Comparison of ENCODE assay signal across 13 mouse cellular contexts in the genomic region with DNA sequence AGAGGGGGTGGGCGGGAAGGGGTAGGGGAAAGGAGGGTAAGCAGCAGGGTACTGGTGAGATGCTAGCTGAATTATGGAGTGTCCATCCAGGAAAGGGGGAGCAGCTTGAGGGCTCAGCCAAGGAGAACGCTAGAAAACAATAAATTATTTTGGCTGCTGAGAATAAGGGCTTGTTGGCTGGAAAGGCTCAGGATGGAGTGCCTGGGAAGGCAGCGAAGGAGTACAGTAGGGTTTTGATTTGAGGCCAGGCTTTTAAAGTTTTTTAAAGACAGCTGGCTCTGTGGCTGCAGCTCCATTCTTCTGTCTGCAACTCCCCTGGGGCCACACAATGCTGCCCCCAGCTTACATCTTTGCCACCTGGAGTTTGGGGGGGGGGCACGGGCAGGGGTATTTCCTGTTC. TPM values are rescaled to one million over a fixed set of nuclear protein-coding genes. Genes with fewer than 3 reads are reported as not detected.
A peak's percentile ranks its signal among the peaks of the same experiment; 100 is the strongest.
DNase-seq lines count a peak whose midpoint lies in the region; ATAC-seq and TF ChIP-seq lines count a peak whose summit lies in the region.
"Had no signal": no experiment of that assay in that cellular context is flagged by ENCODE, and none has a peak within 500 bp of the region (broad histone marks: within the 10 kb centered on the region; RNA-seq: fewer than 3 reads in every experiment).

No protein-coding gene starts in this region.

- no peaks in the 10 kb centered on the region for H3K27me3 ChIP-seq in forebrain, postnatal 0 days (ENCODE audit: insufficient read depth, low read length)
- no peaks in the 10 kb centered on the region for H3K27me3 ChIP-seq in forebrain, embryonic 12.5 days
- no peaks in the 10 kb centered on the region for H3K27me3 ChIP-seq in midbrain, embryonic 10.5 days (ENCODE audit: low read depth, poor library complexity, severe bottlenecking)
- H3K27me3 ChIP-seq in midbrain, embryonic 11.5 days (ENCODE audit: control insufficient read depth, insufficient read depth, low read length) = no peaks in the 10 kb centered on the region
- H3K27me3 ChIP-seq in limb, embryonic 12.5 days = no peaks in the 10 kb centered on the region
- H3K27me3 ChIP-seq in neural tube, embryonic 15.5 days (replicated peaks) = no peaks in the 10 kb centered on the region
- H3K27me3 ChIP-seq: liver, embryonic 12.5 days had no signal

- H3K9me3 ChIP-seq in forebrain, postnatal 0 days (ENCODE audit: low read length) = no peaks in the 10 kb centered on the region
- H3K9me3 ChIP-seq in forebrain, embryonic 12.5 days = no peaks in the 10 kb centered on the region
- H3K9me3 ChIP-seq in midbrain, embryonic 10.5 days (replicated peaks) = no peaks in the 10 kb centered on the region
- no peaks in the 10 kb centered on the region for H3K9me3 ChIP-seq in midbrain, embryonic 11.5 days (ENCODE audit: control insufficient read depth, low read length)
- no peaks in the 10 kb centered on the region for H3K9me3 ChIP-seq in limb, embryonic 12.5 days
- no peaks in the 10 kb centered on the region for H3K9me3 ChIP-seq in neural tube, embryonic 15.5 days (replicated peaks)
- H3K9me3 ChIP-seq: liver, embryonic 12.5 days had no signal

- no peak overlapping the region for H3K9ac ChIP-seq in forebrain, postnatal 0 days
- no peak overlapping the region for H3K9ac ChIP-seq in forebrain, embryonic 12.5 days
- no peak overlapping the region for H3K9ac ChIP-seq in midbrain, embryonic 11.5 days (ENCODE audit: low read length)
- H3K9ac ChIP-seq in limb, embryonic 12.5 days (replicated peaks) = no peak overlapping the region
- H3K9ac ChIP-seq in neural tube, embryonic 15.5 days (replicated peaks) = no peak overlapping the region
- H3K9ac ChIP-seq: liver, embryonic 12.5 days had no signal

- no peak for TF ChIP-seq CTCF in forebrain, postnatal 0 days (IDR thresholded peaks at IDR 0.05; ENCODE audit: low read depth)

- DNase-seq in forebrain, postnatal 0 days = no peak
- no peak for DNase-seq in midbrain, embryonic 10.5 days (ENCODE audit: low spot score)
- no peak for DNase-seq in midbrain, embryonic 11.5 days (ENCODE audit: low spot score, missing footprints)
- no peak for DNase-seq in spleen, postnatal 4 days (ENCODE audit: low spot score in 2 of 2)
- DNase-seq: cerebellum, adult 9-10 months; heart, adult 11 months; kidney, postnatal 10 days; lung, postnatal 10 days had no signal

- ATAC-seq in forebrain, postnatal 0 days = peak; percentile 16; the same call in 1 of the 2 replicates
- ATAC-seq in forebrain, embryonic 12.5 days (ENCODE audit: low FRiP score) = no peak
- no peak for ATAC-seq in midbrain, embryonic 11.5 days (ENCODE audit: low FRiP score)
- no peak for ATAC-seq in limb, embryonic 12.5 days (ENCODE audit: insufficient number of reproducible peaks, insufficient read depth, low FRiP score, low TSS enrichment, low read depth)
- no peak; the same call in 1 of the 2 replicates for ATAC-seq in neural tube, embryonic 15.5 days (ENCODE audit: low FRiP score)
- ATAC-seq in megakaryocyte-erythroid progenitor cell, adult 5-6 weeks (replicated peaks; ENCODE audit: low FRiP score, low TSS enrichment, poor library complexity, severe bottlenecking) = no peak
- ATAC-seq: liver, embryonic 12.5 days had no signal

- peaks cover 6% of the 10 kb centered on the region; the same call in 1 of the 2 replicates for H3K4me1 ChIP-seq in forebrain, postnatal 0 days (ENCODE audit: insufficient read depth)
- peaks cover 14% of the 10 kb centered on the region; the same call in 1 of the 2 replicates for H3K4me1 ChIP-seq in forebrain, embryonic 12.5 days
- H3K4me1 ChIP-seq in midbrain, embryonic 10.5 days = peaks cover 10% of the 10 kb centered on the region
- H3K4me1 ChIP-seq in midbrain, embryonic 11.5 days (ENCODE audit: control insufficient read depth, insufficient read depth, low read length) = no peaks in the 10 kb centered on the region
- H3K4me1 ChIP-seq in limb, embryonic 12.5 days (replicated peaks) = peaks cover 26% of the 10 kb centered on the region
- peaks cover 16% of the 10 kb centered on the region for H3K4me1 ChIP-seq in neural tube, embryonic 15.5 days
- H3K4me1 ChIP-seq: liver, embryonic 12.5 days had no signal

- no peaks in the 10 kb centered on the region for H3K36me3 ChIP-seq in forebrain, postnatal 0 days (ENCODE audit: insufficient read depth)
- no peaks in the 10 kb centered on the region for H3K36me3 ChIP-seq in forebrain, embryonic 12.5 days (replicated peaks)
- H3K36me3 ChIP-seq in midbrain, embryonic 10.5 days = no peaks in the 10 kb centered on the region
- H3K36me3 ChIP-seq in midbrain, embryonic 11.5 days (ENCODE audit: control insufficient read depth, insufficient read depth, low read length) = no peaks in the 10 kb centered on the region
- H3K36me3 ChIP-seq in limb, embryonic 12.5 days = no peaks in the 10 kb centered on the region
- H3K36me3 ChIP-seq in neural tube, embryonic 15.5 days = no peaks in the 10 kb centered on the region
- H3K36me3 ChIP-seq: liver, embryonic 12.5 days had no signal

- H3K27ac ChIP-seq in forebrain, postnatal 0 days (ENCODE audit: low read depth, low read length) = no peak overlapping the region
- H3K27ac ChIP-seq in forebrain, embryonic 12.5 days = no peak overlapping the region
- H3K27ac ChIP-seq in midbrain, embryonic 10.5 days (replicated peaks) = 0 out of 2 replicates have a peak overlapping the region, but pooled peaks have one; percentile 28
- H3K27ac ChIP-seq in midbrain, embryonic 11.5 days (ENCODE audit: low read depth, low read length) = no peak overlapping the region
- H3K27ac ChIP-seq in limb, embryonic 12.5 days = no peak overlapping the region
- peak overlapping the region; percentile 3; the same call in 1 of the 2 replicates for H3K27ac ChIP-seq in neural tube, embryonic 15.5 days (replicated peaks)
- H3K27ac ChIP-seq: liver, embryonic 12.5 days had no signal

- H3K4me2 ChIP-seq in forebrain, postnatal 0 days (ENCODE audit: low read depth) = no peak overlapping the region; the same call in 1 of the 2 replicates
- no peak overlapping the region for H3K4me2 ChIP-seq in forebrain, embryonic 12.5 days
- H3K4me2 ChIP-seq in midbrain, embryonic 11.5 days = no peak overlapping the region
- peak overlapping the region; percentile 21; the same call in 1 of the 2 replicates for H3K4me2 ChIP-seq in limb, embryonic 12.5 days
- peak overlapping the region; percentile 33 for H3K4me2 ChIP-seq in neural tube, embryonic 15.5 days
- H3K4me2 ChIP-seq: liver, embryonic 12.5 days had no signal

- WGBS in forebrain, postnatal 0 days = 26% methylated on average over 4 of the region's 4 CpGs
- 48% methylated on average over 4 of the region's 4 CpGs for WGBS in forebrain, embryonic 12.5 days
- 72% methylated on average over 4 of the region's 4 CpGs for whole genome bisulfite sequencing in midbrain, embryonic 10.5 days
- WGBS in midbrain, embryonic 11.5 days = 62% methylated on average over 4 of the region's 4 CpGs
- WGBS in limb, embryonic 12.5 days = 24% methylated on average over 4 of the region's 4 CpGs
- 35% methylated on average over 4 of the region's 4 CpGs for WGBS in neural tube, embryonic 15.5 days

- no peak overlapping the region for H3K4me3 ChIP-seq in forebrain, postnatal 0 days (ENCODE audit: low read depth, low read length)
- no peak overlapping the region for H3K4me3 ChIP-seq in forebrain, embryonic 12.5 days (replicated peaks)
- no peak overlapping the region for H3K4me3 ChIP-seq in midbrain, embryonic 10.5 days
- H3K4me3 ChIP-seq in midbrain, embryonic 11.5 days (ENCODE audit: low read depth, low read length) = no peak overlapping the region
- no peak overlapping the region for H3K4me3 ChIP-seq in limb, embryonic 12.5 days (replicated peaks)
- H3K4me3 ChIP-seq in neural tube, embryonic 15.5 days (replicated peaks) = no peak overlapping the region
- H3K4me3 ChIP-seq: liver, embryonic 12.5 days had no signal

RNA-seq across cellular contexts. Expression of gene Sdk1, which starts 44.0 kb away (rescaled TPM):
- total RNA-seq in forebrain, postnatal 0 days (2014; rRNA removed) = 11.8 and 13.6 TPM in 2 replicates
- polyA plus RNA-seq in forebrain, postnatal 0 days (2015; fragmentation: Nextera tagmentation; extraction: Ambion mirVana) = 1.1 and 1.5 TPM in 2 replicates
- polyA plus RNA-seq in forebrain, embryonic 12.5 days (2016; fragmentation: Nextera tagmentation; extraction: Ambion mirVana) = 1.2 and 1.3 TPM in 2 replicates
- polyA plus RNA-seq in midbrain, embryonic 10.5 days (2016; fragmentation: Nextera tagmentation; extraction: Ambion mirVana) = 0.65 and 0.73 TPM in 2 replicates
- 0.93 and 0.94 TPM in 2 replicates for polyA plus RNA-seq in midbrain, embryonic 11.5 days (2014; fragmentation: Nextera tagmentation; extraction: Ambion mirVana)
- 1.9 and 2.0 TPM in 2 replicates for polyA plus RNA-seq in limb, embryonic 12.5 days (2016; fragmentation: Nextera tagmentation; extraction: Ambion mirVana)
- polyA plus RNA-seq in neural tube, embryonic 15.5 days (2015; fragmentation: Nextera tagmentation; extraction: Ambion mirVana) = 2.7 TPM in 2 replicates
- not detected in 2 replicates for total RNA-seq in megakaryocyte-erythroid progenitor cell, adult 5-6 weeks (2014; fragmentation: Nextera tagmentation)
- total RNA-seq in megakaryocyte-erythroid progenitor cell, adult 5-6 weeks (2017) = not detected in 2 replicates

Comparison
In these comparisons a context has a peak if more than half of its experiments do, and no peak if none do; other contexts are left out.
1. H3K27ac ChIP-seq: peak in midbrain, embryonic 10.5 days (single experiment) and neural tube, embryonic 15.5 days (single experiment); none in forebrain, postnatal 0 days (single experiment), forebrain, embryonic 12.5 days (single experiment), midbrain, embryonic 11.5 days (single experiment) and limb, embryonic 12.5 days (single experiment).
2. H3K4me2 ChIP-seq: peak in limb, embryonic 12.5 days (single experiment) and neural tube, embryonic 15.5 days (single experiment); none in forebrain, postnatal 0 days (single experiment), forebrain, embryonic 12.5 days (single experiment) and midbrain, embryonic 11.5 days (single experiment).